Mouse (Mus musculus): ENCODE measurements at regions not wholly inside any gene's neighbourhood (a gene's known extent, or its start where the extent isn't known, plus 50 kb on each side); places are given as distances from the start of the nearest gene placed in this dataset.

- Histone ChIP-seq H3K4me3 (no peak overlapping the region), H3K36me3 (no peaks in the 10 kb centered on the region), H3K4me1 (no peaks in the 10 kb centered on the region), H3K9me3 (no peaks in the 10 kb centered on the region), H3K27me3 (ENCODE audit: insufficient read depth, poor library complexity, severe bottlenecking) (no peaks in the 10 kb centered on the region), H3K27ac (no peak overlapping the region)
- no peak for DNase-seq (ENCODE audit: low spot score)
- 47% methylated on average over 1 of the region's 2 CpGs for WGBS
Measured at GRCm38 (mm10) chr15:41352129-41352528, 1218.0 kb downstream of the 9330182O14Rik start.

- 77% methylated on average over 4 of the region's 4 CpGs for WGBS
- Histone ChIP-seq H3K4me3 (no peak overlapping the region), H3K27me3 (ENCODE audit: insufficient read depth, poor library complexity, severe bottlenecking) (no peaks in the 10 kb centered on the region), H3K27ac (no peak overlapping the region), H3K4me1 (no peaks in the 10 kb centered on the region), H3K36me3 (no peaks in the 10 kb centered on the region), H3K9me3 (no peaks in the 10 kb centered on the region)
- DNase-seq (ENCODE audit: low spot score) = no peak
Measured at GRCm38 (mm10) chr15:41359276-41359675, 1225.1 kb downstream of the 9330182O14Rik start.

GRCm38 (mm10) chr15:41374669-41375068 lies 1240.5 kb downstream of the 9330182O14Rik start:
- Histone ChIP-seq H3K27ac (no peak overlapping the region), H3K4me1 (no peaks in the 10 kb centered on the region), H3K36me3 (no peaks in the 10 kb centered on the region), H3K4me3 (no peak overlapping the region), H3K27me3 (ENCODE audit: insufficient read depth, poor library complexity, severe bottlenecking) (no peaks in the 10 kb centered on the region), H3K9me3 (no peaks in the 10 kb centered on the region)
- DNase-seq (ENCODE audit: low spot score) = no peak
- WGBS = 53% methylated on average over 1 of the region's 1 CpGs

GRCm38 (mm10) chr15:41375906-41376305 lies 1241.7 kb downstream of the 9330182O14Rik start:
- H3K36me3 ChIP-seq = no peaks in the 10 kb centered on the region
- no peaks in the 10 kb centered on the region for H3K4me1 ChIP-seq
- no peaks in the 10 kb centered on the region for H3K9me3 ChIP-seq
- H3K4me3 ChIP-seq = no peak overlapping the region
- 76% methylated on average over 4 of the region's 4 CpGs for WGBS
- H3K27me3 ChIP-seq (ENCODE audit: insufficient read depth, poor library complexity, severe bottlenecking) = no peaks in the 10 kb centered on the region
- DNase-seq (ENCODE audit: low spot score) = no peak
- H3K27ac ChIP-seq = no peak overlapping the region

- Histone ChIP-seq H3K36me3 (no peaks in the 10 kb centered on the region), H3K4me3 (no peak overlapping the region), H3K27ac (no peak overlapping the region), H3K9me3 (no peaks in the 10 kb centered on the region), H3K4me1 (no peaks in the 10 kb centered on the region), H3K27me3 (ENCODE audit: insufficient read depth, poor library complexity, severe bottlenecking) (no peaks in the 10 kb centered on the region)
- 90% methylated on average over 5 of the region's 5 CpGs for WGBS
- DNase-seq (ENCODE audit: low spot score) = no peak
Measured at GRCm38 (mm10) chr15:41379637-41380036, 1245.5 kb downstream of the 9330182O14Rik start.

GRCm38 (mm10) chr15:41380429-41380828 lies 1246.3 kb downstream of the 9330182O14Rik start:
- no peak overlapping the region for H3K4me3 ChIP-seq
- 91% methylated on average over 7 of the region's 7 CpGs for WGBS
- H3K36me3 ChIP-seq = no peaks in the 10 kb centered on the region
- H3K4me1 ChIP-seq = no peaks in the 10 kb centered on the region
- H3K27me3 ChIP-seq (ENCODE audit: insufficient read depth, poor library complexity, severe bottlenecking) = no peaks in the 10 kb centered on the region
- no peaks in the 10 kb centered on the region for H3K9me3 ChIP-seq
- H3K27ac ChIP-seq = no peak overlapping the region
- DNase-seq (ENCODE audit: low spot score) = no peak

GRCm38 (mm10) chr15:41390699-41391098 lies 1256.5 kb downstream of the 9330182O14Rik start:
- H3K4me3 ChIP-seq = no peak overlapping the region
- 30% methylated on average over 2 of the region's 2 CpGs for WGBS
- H3K4me1 ChIP-seq = no peaks in the 10 kb centered on the region
- H3K27me3 ChIP-seq (ENCODE audit: insufficient read depth, poor library complexity, severe bottlenecking) = no peaks in the 10 kb centered on the region
- no peak overlapping the region for H3K27ac ChIP-seq
- H3K9me3 ChIP-seq = no peaks in the 10 kb centered on the region
- DNase-seq (ENCODE audit: low spot score) = no peak
- H3K36me3 ChIP-seq = no peaks in the 10 kb centered on the region

Data from heart, embryonic 10.5 days (tissue).